Mouse (Mus musculus) liver, postnatal 0 days (tissue): Measurements from ENCODE around the gene Zwilch. TPM values are rescaled to one million over a fixed set of nuclear protein-coding genes. Genes with fewer than 3 reads are reported as not detected.
A peak's percentile ranks its signal among the peaks of the same experiment; 100 is the strongest.

Experiments
- ATAC-seq: fragments of 200-750 bp; cut with Nextera tagmentation; 2 replicates; pipeline ENCODE4 v1.8.0; 2017; ENCODE audit warnings: mild to moderate bottlenecking, moderate library complexity
- DNase-seq: peaks from one replicate; pipeline ENCODE4 v3.0.0-alpha.2; 2016
- H3K27ac ChIP-seq: fragments of 300-500 bp; sonication (generic); 2 replicates; pipeline ENCODE4 v1.5.1; 2014; ENCODE audit warnings: antibody characterized with exemption, moderate library complexity, mild to moderate bottlenecking, low read depth
- H3K27me3 ChIP-seq: fragments of 300-500 bp; sonication (generic); 2 replicates; pipeline ENCODE4 v1.6.1; 2014; ENCODE audit warnings: low read length, control low read depth, mixed read lengths; ENCODE audit not compliant: insufficient read depth
- H3K36me3 ChIP-seq: fragments of 300-500 bp; sonication (generic); replicated peaks from 2 replicates; pipeline ENCODE4 v1.6.1; 2014; ENCODE audit warnings: mild to moderate bottlenecking, control low read depth, low read length, moderate library complexity, mixed read lengths; ENCODE audit not compliant: insufficient read depth
- H3K4me1 ChIP-seq: fragments of 300-500 bp; sonication (generic); 2 replicates; pipeline ENCODE4 v1.6.1; 2014; ENCODE audit warnings: antibody characterized with exemption, mild to moderate bottlenecking, control low read depth; ENCODE audit not compliant: insufficient read depth
- H3K4me2 ChIP-seq: fragments of 300-500 bp; sonication (generic); 2 replicates; pipeline ENCODE4 v1.6.1; 2014; ENCODE audit warnings: low read depth, mild to moderate bottlenecking, low read length, moderate library complexity, mixed read lengths
- H3K4me3 ChIP-seq: fragments of 300-500 bp; sonication (generic); 2 replicates; pipeline ENCODE4 v1.5.1; 2014; ENCODE audit warnings: low read depth, low read length
- H3K9ac ChIP-seq: fragments of 300-500 bp; sonication (generic); replicated peaks from 2 replicates; pipeline ENCODE4 v1.6.1; 2014; ENCODE audit warnings: mild to moderate bottlenecking, moderate library complexity
- H3K9me3 ChIP-seq: fragments of 300-500 bp; sonication (generic); 2 replicates; pipeline ENCODE4 v1.6.1; 2016; ENCODE audit warnings: mild to moderate bottlenecking, control low read depth, low read length, mixed read lengths
- CTCF ChIP-seq: sonication (generic); IDR thresholded peaks from 2 replicates; pipeline ENCODE4 v1.5.1; 2016; ENCODE audit warnings: antibody characterized with exemption, low read depth
- EP300 ChIP-seq: IDR thresholded peaks from 2 replicates; pipeline ENCODE4 v1.6.1; 2016; ENCODE audit warnings: antibody characterized with exemption, low read depth, mild to moderate bottlenecking
- WGBS: fragments of 180-500 bp; shearing (Covaris S2); extraction: QIAGEN DNeasy Blood & Tissue Kit; methylation state at CpG from one replicate; pipeline ENCODE4 v1.1.7; 2014; ENCODE audit not compliant: insufficient replicate concordance; 5-methylcytosine and 5-hydroxymethylcytosine counted together
- polyA plus RNA-seq: library from polyadenylated mRNA; unstranded; fragments of >200 nt; fragmentation: Nextera tagmentation; extraction: Ambion mirVana; gene quantifications from 2 replicates; pipeline ENCODE4 v1.2.1, GENCODE M21; 2015

Gene Zwilch
- polyA plus RNA-seq, 1 experiment from 2014 or later = 4.1 TPM

DNA sequence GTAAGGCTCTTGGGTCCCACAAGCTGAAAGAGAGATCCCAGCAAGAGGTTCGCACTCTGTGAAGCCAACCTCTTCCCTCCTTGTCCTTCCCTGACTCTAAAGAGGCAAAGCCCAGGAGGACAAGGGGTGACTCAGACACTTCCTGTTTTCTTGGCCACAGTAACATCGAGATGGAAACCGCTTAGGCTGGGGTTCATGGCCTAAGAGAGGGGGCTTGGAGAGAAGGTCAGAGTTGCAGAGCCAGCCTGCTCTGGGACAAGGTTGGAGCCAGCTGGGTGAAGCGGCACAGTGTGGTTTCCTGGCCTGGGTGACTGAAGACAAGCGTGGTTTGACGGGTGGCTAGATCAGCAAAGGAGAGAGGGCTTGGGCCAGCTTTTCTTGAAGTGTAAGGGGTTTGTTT is 67.6 kb downstream of the Zwilch start:
- no peaks in the 10 kb centered on the region for H3K9me3 ChIP-seq
- H3K27me3 ChIP-seq = no peaks in the 10 kb centered on the region
- peak; percentile 33; the same call in 1 of the 2 replicates for ATAC-seq
- no peaks in the 10 kb centered on the region for H3K36me3 ChIP-seq
- no peak overlapping the region for H3K4me2 ChIP-seq
- no peak for DNase-seq
- no peak overlapping the region for H3K9ac ChIP-seq
- H3K27ac ChIP-seq = no peak overlapping the region
- no peak overlapping the region for H3K4me3 ChIP-seq
- WGBS = 17% methylated on average over 6 of the region's 6 CpGs
- TF ChIP-seq CTCF (no peak), EP300 (no peak)
- H3K4me1 ChIP-seq = 0 out of 2 replicates have a peak, but pooled peaks cover 6% of the 10 kb centered on the region

- Histone ChIP-seq H3K4me3 (no peak overlapping the region), H3K9ac (no peak overlapping the region), H3K27ac (no peak overlapping the region), H3K36me3 (no peaks in the 10 kb centered on the region), H3K4me2 (no peak overlapping the region), H3K9me3 (no peaks in the 10 kb centered on the region), H3K4me1 (0 out of 2 replicates have a peak, but pooled peaks cover 6% of the 10 kb centered on the region), H3K27me3 (no peaks in the 10 kb centered on the region)
- ATAC-seq = peak; percentile 35; the same call in 1 of the 2 replicates
- DNase-seq = peak; percentile 83
- 7% methylated on average over 4 of the region's 4 CpGs for WGBS
- TF ChIP-seq CTCF (peak; percentile 98), EP300 (no peak)
Observed at GRCm38 (mm10) chr9:64100442-64100841, 72.5 kb downstream of the Zwilch start.

- no peak overlapping the region for H3K27ac ChIP-seq
- WGBS = 72% methylated on average over 4 of the region's 4 CpGs
- no peak for DNase-seq
- H3K9me3 ChIP-seq = no peaks in the 10 kb centered on the region
- no peaks in the 10 kb centered on the region for H3K36me3 ChIP-seq
- TF ChIP-seq EP300 = no peak
- TF ChIP-seq CTCF = peak; percentile 61
- H3K4me1 ChIP-seq = 0 out of 2 replicates have a peak, but pooled peaks cover 3% of the 10 kb centered on the region
- H3K4me3 ChIP-seq = no peak overlapping the region
- no peak overlapping the region for H3K4me2 ChIP-seq
- H3K27me3 ChIP-seq = no peaks in the 10 kb centered on the region
- H3K9ac ChIP-seq = no peak overlapping the region
- no peak for ATAC-seq
Observed at GRCm38 (mm10) chr9:64098282-64098681, 74.6 kb downstream of the Zwilch start.

DNA sequence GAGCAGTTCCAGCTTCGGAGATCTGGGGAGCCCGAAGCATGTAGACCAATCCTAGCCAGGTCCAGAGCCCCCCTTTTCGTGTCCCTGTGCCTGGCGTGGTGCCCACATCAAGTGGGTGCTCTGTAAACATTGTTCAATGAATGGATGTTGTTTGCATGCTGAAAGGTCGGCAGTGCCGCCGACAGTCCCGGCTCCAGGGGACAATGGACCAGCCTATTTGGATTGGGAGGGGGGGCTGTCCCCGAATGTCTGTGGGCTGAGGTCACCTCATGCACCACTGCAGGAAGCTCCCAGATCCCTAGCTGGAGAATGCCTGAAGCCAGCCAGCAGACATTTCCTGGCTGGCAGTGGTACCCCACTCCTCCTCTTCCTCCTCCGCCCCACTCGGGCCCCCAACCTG is 78.8 kb downstream of the Zwilch start:
- no peak overlapping the region for H3K4me3 ChIP-seq
- H3K36me3 ChIP-seq = no peaks in the 10 kb centered on the region
- no peak for ATAC-seq
- H3K27ac ChIP-seq = no peak overlapping the region
- no peak overlapping the region for H3K4me2 ChIP-seq
- WGBS = 45% methylated on average over 11 of the region's 11 CpGs
- no peak for TF ChIP-seq CTCF
- no peak for TF ChIP-seq EP300
- H3K4me1 ChIP-seq = peaks cover 8% of the 10 kb centered on the region; the same call in 1 of the 2 replicates
- no peaks in the 10 kb centered on the region for H3K9me3 ChIP-seq
- no peaks in the 10 kb centered on the region for H3K27me3 ChIP-seq
- DNase-seq = no peak
- H3K9ac ChIP-seq = no peak overlapping the region

DNA sequence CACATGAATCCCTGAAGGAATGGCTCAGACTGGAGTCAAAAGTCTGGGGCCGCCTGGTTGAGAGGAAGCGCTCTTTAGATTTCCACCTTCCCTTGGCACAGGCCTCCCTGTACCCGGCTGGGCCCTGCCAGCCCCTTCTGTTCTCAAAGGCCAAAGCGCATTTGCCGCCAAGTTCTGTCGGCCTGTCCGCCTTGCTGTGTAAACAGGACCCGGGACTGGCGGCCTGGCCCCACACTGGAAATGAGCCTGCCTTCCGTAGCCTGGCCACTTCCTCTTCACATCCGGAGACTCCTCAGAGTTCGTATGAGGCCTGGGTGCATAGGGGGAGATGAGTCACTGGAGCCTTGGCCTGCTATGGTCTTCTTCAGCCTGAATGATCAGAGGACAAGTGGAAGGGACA is 83.9 kb downstream of the Zwilch start:
- DNase-seq (peak; percentile 59), ATAC-seq (peak; percentile 38)
- Histone ChIP-seq H3K27ac (peak overlapping the region; percentile 66), H3K36me3 (no peaks in the 10 kb centered on the region), H3K9ac (0 out of 2 replicates have a peak overlapping the region, but pooled peaks have one; percentile 18), H3K9me3 (no peaks in the 10 kb centered on the region), H3K4me2 (peak overlapping the region; percentile 33), H3K4me3 (no peak overlapping the region), H3K4me1 (peaks cover 37% of the 10 kb centered on the region), H3K27me3 (no peaks in the 10 kb centered on the region)
- no peak for TF ChIP-seq CTCF
- 0 out of 2 replicates have a peak, but pooled peaks have one; percentile 26 for TF ChIP-seq EP300
- 30% methylated on average over 12 of the region's 12 CpGs for WGBS

- no peak for ATAC-seq
- peak overlapping the region; percentile 66 for H3K27ac ChIP-seq
- peaks cover 36% of the 10 kb centered on the region for H3K4me1 ChIP-seq
Observed at GRCm38 (mm10) chr9:64088346-64088745, 84.6 kb downstream of the Zwilch start.

More at GRCm38 (mm10) chr9:64088346-64088745, 84.6 kb downstream of the Zwilch start:
- TF ChIP-seq CTCF (no peak), EP300 (no peak)
- Histone ChIP-seq H3K4me2 (no peak overlapping the region), H3K27me3 (no peaks in the 10 kb centered on the region), H3K36me3 (no peaks in the 10 kb centered on the region), H3K4me3 (no peak overlapping the region), H3K9ac (no peak overlapping the region), H3K9me3 (no peaks in the 10 kb centered on the region)
- no peak for DNase-seq
- 85% methylated on average over 7 of the region's 7 CpGs for WGBS
